Mouse (Mus musculus): ENCODE results near the gene Ttc28.

DNA sequence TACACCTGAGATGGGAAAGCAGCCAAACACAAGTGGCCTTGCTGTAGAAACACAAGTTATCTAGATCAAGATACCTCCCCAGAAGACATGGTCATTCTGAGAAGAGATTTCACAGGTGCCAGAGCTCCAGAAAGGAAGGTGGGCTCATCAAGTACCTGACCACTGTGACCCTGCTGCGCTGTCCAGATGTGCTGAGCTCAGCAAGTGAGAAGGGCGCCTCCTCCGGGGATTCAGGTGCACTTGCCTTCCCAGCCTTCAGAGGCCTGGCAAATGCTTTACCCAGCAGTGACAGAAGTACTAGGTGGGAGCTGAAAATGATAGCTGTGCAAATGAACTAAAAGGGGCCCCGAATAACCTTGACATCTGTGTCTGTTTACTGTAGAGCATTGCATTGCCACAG is 78.6 kb downstream of the Ttc28 start:
- no peak for TF ChIP-seq CTCF (IDR thresholded peaks at IDR 0.05)
- TF ChIP-seq EP300 (IDR thresholded peaks at IDR 0.05): no peak

Measured in lung, postnatal 0 days (tissue).